Mouse (Mus musculus): ENCODE data around the gene Tenm4.

The Tenm4 gene

GRCm38 (mm10) chr7:96408161-96408889, 237.3 kb downstream of the Tenm4 start:
- no peak for DNase-seq (ENCODE audit: low spot score)

GRCm38 (mm10) chr7:96409323-96409880, 238.4 kb downstream of the Tenm4 start:
- no peak for DNase-seq (ENCODE audit: low spot score)

GRCm38 (mm10) chr7:96413822-96414221, 242.8 kb downstream of the Tenm4 start:
- DNase-seq (ENCODE audit: low spot score), result no peak

- no peak for DNase-seq (ENCODE audit: low spot score)
Measured at GRCm38 (mm10) chr7:96414290-96415055, 243.4 kb downstream of the Tenm4 start.

- DNase-seq (ENCODE audit: low spot score), result peak; percentile 66
Measured at GRCm38 (mm10) chr7:96417251-96418004, 246.4 kb downstream of the Tenm4 start.

GRCm38 (mm10) chr7:96418146-96418545, 247.1 kb downstream of the Tenm4 start:
- DNase-seq (ENCODE audit: low spot score), result no peak

- DNase-seq (ENCODE audit: low spot score), result no peak
Measured at GRCm38 (mm10) chr7:96420045-96420444, 249.0 kb downstream of the Tenm4 start.

DNA sequence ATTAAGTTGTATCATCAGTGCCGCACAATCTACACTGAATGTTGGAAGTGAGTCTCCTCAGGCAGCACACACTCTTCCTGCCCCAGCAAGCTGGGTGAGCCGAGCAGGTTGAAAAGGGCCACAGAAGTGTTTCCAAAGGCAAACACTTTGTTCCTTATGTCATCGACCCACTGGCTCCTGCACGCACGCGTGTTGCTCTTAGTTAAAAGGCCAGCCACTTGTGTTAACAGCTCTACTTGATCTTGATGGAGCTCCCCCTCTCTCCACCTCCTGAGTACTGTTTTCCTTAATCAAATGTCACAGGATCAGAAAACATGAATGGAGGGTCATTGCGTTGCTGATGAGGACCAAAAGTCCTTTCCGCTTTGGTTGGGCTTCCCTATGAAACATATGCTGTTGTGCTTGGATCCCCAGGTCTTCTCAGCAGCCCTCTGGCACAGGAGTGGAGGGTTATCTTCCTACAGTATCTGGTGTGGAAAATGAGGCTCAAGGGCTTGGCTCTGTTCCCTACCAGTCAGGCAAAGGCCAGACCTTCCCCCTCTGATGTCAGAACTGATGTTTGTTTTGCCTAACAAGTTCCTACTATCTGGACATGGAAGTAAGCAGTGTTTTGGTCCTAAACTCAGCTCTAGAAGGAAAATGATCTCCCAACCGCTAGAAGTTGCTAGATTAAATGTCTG, 250.0 kb downstream of the Tenm4 start:
- no peak for DNase-seq (ENCODE audit: low spot score)

GRCm38 (mm10) chr7:96426954-96427353, 255.9 kb downstream of the Tenm4 start:
- DNase-seq (ENCODE audit: low spot score), result no peak

DNA sequence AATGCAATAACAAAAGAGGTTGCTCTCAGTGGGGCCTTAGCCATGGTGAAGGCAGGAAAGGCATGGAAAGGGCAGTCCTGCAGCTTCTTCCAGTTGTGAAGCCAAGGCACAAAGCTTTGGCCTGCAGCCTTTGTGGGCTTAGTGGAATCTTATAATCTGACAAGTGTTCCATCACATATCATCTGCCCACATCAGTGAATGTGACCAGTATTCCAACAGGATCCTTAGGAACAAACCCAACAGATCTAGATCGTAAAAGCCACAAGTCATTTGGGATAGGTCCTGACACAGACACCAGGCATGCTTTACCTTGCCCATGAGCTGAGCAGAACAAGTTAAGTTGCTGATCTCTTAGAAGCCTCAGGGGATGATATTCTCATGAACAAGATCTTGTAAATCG, 262.3 kb downstream of the Tenm4 start:
- no peak for DNase-seq (ENCODE audit: low spot score)

- DNase-seq (ENCODE audit: low spot score), result no peak
Measured at GRCm38 (mm10) chr7:96438392-96438791, 267.3 kb downstream of the Tenm4 start.

- DNase-seq (ENCODE audit: low spot score), result no peak
Measured at GRCm38 (mm10) chr7:96440161-96440707, 269.2 kb downstream of the Tenm4 start.

- no peak for DNase-seq (ENCODE audit: low spot score)
Measured at GRCm38 (mm10) chr7:96445771-96446170, 274.7 kb downstream of the Tenm4 start.

DNA sequence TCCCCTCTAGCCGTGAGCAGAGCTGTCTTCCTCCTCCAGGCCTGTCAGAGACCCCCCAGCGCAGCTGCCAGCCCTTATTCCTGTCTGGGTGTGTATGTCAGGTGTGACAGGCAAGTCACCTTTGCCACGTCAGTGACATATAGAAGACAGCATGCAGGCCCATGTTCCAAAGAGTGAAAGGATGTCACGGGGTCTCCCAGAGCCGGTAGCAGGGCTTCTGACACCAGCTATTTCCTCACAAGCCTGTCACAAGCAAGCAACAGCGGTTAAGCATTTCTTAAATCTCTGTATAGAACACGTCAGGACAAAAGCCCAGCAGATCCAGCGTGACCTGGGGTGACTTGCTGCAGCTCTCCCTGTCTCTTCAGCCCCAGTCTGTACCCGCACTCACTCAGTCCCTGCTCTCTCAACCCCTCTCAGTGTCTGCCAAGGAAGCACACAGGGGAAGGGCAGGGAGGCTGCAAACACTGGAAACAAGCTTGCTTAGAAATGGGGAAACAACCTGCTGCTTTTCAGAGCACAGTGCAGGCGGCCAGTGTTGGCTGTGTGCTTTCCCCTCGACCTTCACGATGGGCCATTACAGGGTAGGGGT, 276.9 kb downstream of the Tenm4 start:
- DNase-seq (ENCODE audit: low spot score), result no peak

DNA sequence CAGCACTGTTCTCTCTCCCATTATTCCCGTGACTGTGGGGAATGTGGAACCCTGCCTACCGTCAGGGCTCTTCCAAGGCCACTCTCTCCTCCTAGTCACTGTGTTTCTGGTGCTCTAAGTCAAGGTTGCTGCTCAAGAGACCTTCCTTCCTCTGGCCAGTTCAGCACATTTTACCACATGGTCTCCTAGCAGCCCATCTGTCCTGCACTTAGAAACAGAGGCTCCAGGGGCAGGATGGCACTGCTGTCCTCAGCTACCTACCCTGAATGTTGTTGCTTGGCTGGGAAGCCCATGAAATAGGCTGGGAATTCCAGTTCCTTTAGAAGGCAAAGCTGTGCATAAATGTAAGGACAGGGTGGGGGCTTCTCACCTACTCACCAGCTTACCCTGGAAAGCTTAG, 284.9 kb downstream of the Tenm4 start:
- no peak for DNase-seq (ENCODE audit: low spot score)

DNA sequence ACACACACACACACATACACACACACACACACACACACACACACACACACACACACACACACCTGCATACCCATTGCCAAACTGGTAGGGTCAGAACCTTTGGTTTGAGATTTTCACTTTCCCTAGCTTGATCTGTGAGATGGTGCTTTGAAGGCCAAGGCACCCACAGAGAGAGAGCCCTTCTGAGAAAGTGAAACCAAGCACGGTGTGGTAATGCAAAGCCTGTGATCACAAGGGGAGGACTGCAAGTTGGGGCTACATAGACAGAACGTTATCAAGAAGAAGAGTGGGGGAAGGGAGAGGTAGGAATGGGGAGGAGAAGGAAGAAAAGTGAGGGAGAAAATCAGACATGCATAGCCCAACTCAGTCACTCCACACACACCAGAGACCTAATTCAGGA, 285.6 kb downstream of the Tenm4 start:
- no peak for DNase-seq (ENCODE audit: low spot score)

- DNase-seq (ENCODE audit: low spot score), result no peak
Measured at GRCm38 (mm10) chr7:96457891-96458290, 286.8 kb downstream of the Tenm4 start.

DNA sequence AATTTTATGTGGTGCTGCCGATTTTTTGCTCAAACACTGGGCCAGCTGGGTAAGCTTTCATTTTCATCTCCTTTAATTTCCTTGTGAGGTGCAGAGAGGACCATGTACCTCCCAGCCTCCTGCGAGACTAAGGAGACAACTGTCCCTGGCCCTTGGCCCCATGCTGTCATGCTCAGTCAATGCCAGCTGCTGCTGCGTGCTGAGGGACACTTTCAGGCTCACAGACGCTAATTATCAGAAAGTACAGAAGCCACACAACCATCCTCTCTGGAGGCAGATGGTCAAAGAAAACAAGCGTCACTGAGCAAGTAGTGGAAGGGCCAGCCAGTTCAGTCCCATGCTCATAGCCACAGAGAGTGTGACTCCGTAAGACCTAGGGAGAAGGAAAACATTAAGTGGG, 287.9 kb downstream of the Tenm4 start:
- DNase-seq (ENCODE audit: low spot score), result no peak

DNA sequence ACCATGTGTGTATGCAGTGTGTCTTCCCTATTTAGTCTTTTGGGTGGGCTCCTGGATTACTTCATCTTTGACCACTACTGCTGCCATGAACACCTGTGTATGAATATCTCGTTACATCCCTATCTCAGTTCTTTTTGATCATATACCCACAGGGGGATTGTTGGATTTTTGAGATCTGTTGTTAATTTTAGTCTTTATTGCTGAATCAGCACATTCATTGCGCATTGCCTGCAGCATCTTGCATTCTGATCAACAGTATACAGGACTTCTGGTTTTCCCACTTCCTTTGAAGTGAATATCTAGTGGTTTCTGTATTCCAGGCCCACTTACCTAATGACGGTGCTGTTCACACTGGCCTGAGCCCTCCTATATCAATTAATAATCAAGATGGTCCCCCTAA, 295.7 kb downstream of the Tenm4 start:
- no peak for DNase-seq (ENCODE audit: low spot score)

DNA sequence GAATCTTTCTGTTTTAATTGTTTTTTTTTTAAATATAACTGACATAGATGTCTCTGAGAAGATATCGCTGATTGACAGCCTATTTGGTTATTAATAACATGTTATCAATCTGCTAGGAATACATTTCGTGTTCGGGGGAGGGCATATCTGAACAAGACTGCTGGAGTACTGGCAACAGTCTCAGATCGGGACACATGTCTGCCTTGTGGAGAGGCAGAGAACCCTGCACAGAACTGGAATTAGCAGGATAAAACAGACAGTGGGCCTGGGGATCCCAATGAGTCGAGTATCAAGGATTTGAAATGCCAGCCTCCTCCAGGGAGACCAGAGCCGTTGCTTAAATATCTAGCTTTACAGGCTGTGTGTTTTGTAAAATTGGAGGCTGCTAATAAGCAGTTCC, 299.8 kb downstream of the Tenm4 start:
- DNase-seq (ENCODE audit: low spot score), result no peak

- peak; percentile 76 for DNase-seq (ENCODE audit: low spot score)
Measured at GRCm38 (mm10) chr7:96474560-96475089, 303.6 kb downstream of the Tenm4 start.
